Mouse (Mus musculus) forebrain, embryonic 10.5 days (tissue): ENCODE data around the gene Tradd. TPM values are rescaled to one million over a fixed set of nuclear protein-coding genes. Genes with fewer than 3 reads are reported as not detected.

Experiments
- DNase-seq: peaks from one replicate; pipeline ENCODE4 v3.0.0-alpha.2; 2017; ENCODE audit warnings: low spot score; ENCODE audit errors: extremely low spot score
- H3K27ac ChIP-seq: fragments of 300-500 bp; sonication (generic); 2 replicates; pipeline ENCODE4 v1.5.1; 2016; ENCODE audit warnings: mild to moderate bottlenecking
- H3K27me3 ChIP-seq: fragments of 300-500 bp; sonication (generic); 2 replicates; pipeline ENCODE4 v1.6.1; 2016; ENCODE audit warnings: mild to moderate bottlenecking; ENCODE audit not compliant: poor library complexity, severe bottlenecking
- H3K36me3 ChIP-seq: fragments of 300-500 bp; sonication (generic); replicated peaks from 2 replicates; pipeline ENCODE4 v1.6.1; 2016; ENCODE audit warnings: mild to moderate bottlenecking, moderate library complexity
- H3K4me1 ChIP-seq: fragments of 300-500 bp; sonication (generic); 2 replicates; pipeline ENCODE4 v1.6.1; 2016
- H3K4me3 ChIP-seq: fragments of 300-500 bp; sonication (generic); 2 replicates; pipeline ENCODE4 v1.5.1; 2016; ENCODE audit warnings: mild to moderate bottlenecking, moderate library complexity
- H3K9me3 ChIP-seq: fragments of 300-500 bp; sonication (generic); 2 replicates; pipeline ENCODE4 v1.6.1; 2016; ENCODE audit warnings: mild to moderate bottlenecking, moderate library complexity
- WGBS: fragments of 180-500 bp; shearing (Covaris S2); methylation state at CpG from one replicate; pipeline ENCODE4 v1.1.7; 2016; 5-methylcytosine and 5-hydroxymethylcytosine counted together
- polyA plus RNA-seq: library from polyadenylated mRNA; unstranded; fragments of >200 nt; fragmentation: Nextera tagmentation; extraction: Ambion mirVana; gene quantifications from 2 replicates; pipeline ENCODE4 v1.2.1, GENCODE M21; 2016

Tradd gene
- polyA plus RNA-seq, 1 experiment from 2014 or later: 13.9 TPM

GRCm38 (mm10) chr8:105304325-105305210, 40.2 kb upstream of the Tradd start:
- no peak overlapping the region for H3K27ac ChIP-seq
- no peaks in the 10 kb centered on the region for H3K9me3 ChIP-seq
- DNase-seq: no peak
- peaks cover 23% of the 10 kb centered on the region for H3K4me1 ChIP-seq
- no peak overlapping the region for H3K4me3 ChIP-seq
- H3K36me3 ChIP-seq: peaks cover 91% of the 10 kb centered on the region
- no peaks in the 10 kb centered on the region for H3K27me3 ChIP-seq
- 84% methylated on average over 9 of the region's 9 CpGs for WGBS

GRCm38 (mm10) chr8:105303874-105304273, 39.5 kb upstream of the Tradd start:
- no peaks in the 10 kb centered on the region for H3K9me3 ChIP-seq
- 93% methylated on average over 9 of the region's 9 CpGs for WGBS
- H3K27ac ChIP-seq: no peak overlapping the region
- peaks cover 91% of the 10 kb centered on the region for H3K36me3 ChIP-seq
- no peak for DNase-seq
- no peak overlapping the region for H3K4me3 ChIP-seq
- no peaks in the 10 kb centered on the region for H3K27me3 ChIP-seq
- H3K4me1 ChIP-seq: peaks cover 28% of the 10 kb centered on the region

- WGBS: 88% methylated on average over 8 of the region's 8 CpGs
- Histone ChIP-seq H3K27ac (no peak overlapping the region), H3K4me1 (peaks cover 33% of the 10 kb centered on the region), H3K9me3 (no peaks in the 10 kb centered on the region), H3K27me3 (no peaks in the 10 kb centered on the region), H3K4me3 (no peak overlapping the region), H3K36me3 (peaks cover 91% of the 10 kb centered on the region)
- no peak for DNase-seq
These were observed 39.0 kb upstream of the Tradd start for GRCm38 (mm10) chr8:105303396-105303795.

GRCm38 (mm10) chr8:105299962-105300361, 35.6 kb upstream of the Tradd start:
- Histone ChIP-seq H3K27me3 (no peaks in the 10 kb centered on the region), H3K36me3 (peaks cover 67% of the 10 kb centered on the region), H3K4me3 (no peak overlapping the region), H3K9me3 (no peaks in the 10 kb centered on the region), H3K4me1 (peaks cover 31% of the 10 kb centered on the region), H3K27ac (no peak overlapping the region)
- WGBS: 95% methylated on average over 8 of the region's 8 CpGs
- no peak for DNase-seq

GRCm38 (mm10) chr8:105298351-105299252, 34.2 kb upstream of the Tradd start:
- Histone ChIP-seq H3K27ac (peak overlapping the region; percentile 92), H3K36me3 (peaks cover 54% of the 10 kb centered on the region)

GRCm38 (mm10) chr8:105297511-105298192, 33.2 kb upstream of the Tradd start, which contains the start of gene E2f4:
E2f4 (plus strand) TSS chr8:105297663.
- Histone ChIP-seq H3K4me3 (peak within 1 kb of the TSS; percentile 98), H3K9me3 (no peaks in the 10 kb centered on the region), H3K27me3 (peaks cover 12% of the 10 kb centered on the region), H3K4me1 (peaks cover 26% of the 10 kb centered on the region), H3K27ac (peak within 1 kb of the TSS; percentile 92), H3K36me3 (peaks cover 44% of the 10 kb centered on the region)
- peak; percentile 94 for DNase-seq
- under 1% methylated on average over 58 of the region's 58 CpGs for WGBS

More at GRCm38 (mm10) chr8:105298351-105299252, 34.2 kb upstream of the Tradd start:
- Histone ChIP-seq H3K27me3 (peaks cover 3% of the 10 kb centered on the region), H3K4me3 (peak overlapping the region; percentile 98), H3K9me3 (no peaks in the 10 kb centered on the region), H3K4me1 (peaks cover 23% of the 10 kb centered on the region)
- DNase-seq: no peak
- WGBS: 70% methylated on average over 18 of the region's 18 CpGs

- Histone ChIP-seq H3K27me3 (peaks cover 17% of the 10 kb centered on the region), H3K36me3 (peaks cover 28% of the 10 kb centered on the region), H3K4me3 (peak within 1 kb of the TSS; percentile 98), H3K4me1 (peaks cover 26% of the 10 kb centered on the region), H3K9me3 (no peaks in the 10 kb centered on the region), H3K27ac (peak within 1 kb of the TSS; percentile 92; the same call in 1 of the 2 replicates)
- no peak for DNase-seq
- WGBS: 78% methylated on average over 11 of the region's 11 CpGs
These were observed 31.6 kb upstream of the Tradd start, which contains the start of gene Exoc3l for GRCm38 (mm10) chr8:105295895-105296573. Exoc3l (minus strand) TSS chr8:105296101.

GRCm38 (mm10) chr8:105295256-105295655, 30.8 kb upstream of the Tradd start:
- H3K4me1 ChIP-seq: peaks cover 34% of the 10 kb centered on the region

GRCm38 (mm10) chr8:105294776-105295175, 30.4 kb upstream of the Tradd start:
- peaks cover 15% of the 10 kb centered on the region for H3K36me3 ChIP-seq
- WGBS: 68% methylated on average over 9 of the region's 9 CpGs
- H3K9me3 ChIP-seq: no peaks in the 10 kb centered on the region
- DNase-seq: no peak
- peaks cover 30% of the 10 kb centered on the region for H3K27me3 ChIP-seq
- peak overlapping the region; percentile 29; the same call in 1 of the 2 replicates for H3K4me3 ChIP-seq
- H3K4me1 ChIP-seq: peaks cover 39% of the 10 kb centered on the region
- no peak overlapping the region for H3K27ac ChIP-seq

More at GRCm38 (mm10) chr8:105295256-105295655, 30.8 kb upstream of the Tradd start:
- Histone ChIP-seq H3K9me3 (no peaks in the 10 kb centered on the region), H3K36me3 (peaks cover 20% of the 10 kb centered on the region), H3K27ac (no peak overlapping the region), H3K4me3 (peak overlapping the region; percentile 29), H3K27me3 (peaks cover 25% of the 10 kb centered on the region)
- no peak for DNase-seq
- WGBS: 70% methylated on average over 11 of the region's 11 CpGs

- 72% methylated on average over 19 of the region's 19 CpGs for WGBS
- DNase-seq: no peak
- no peak overlapping the region for H3K27ac ChIP-seq
These were observed 29.0 kb upstream of the Tradd start for GRCm38 (mm10) chr8:105293405-105293804.

GRCm38 (mm10) chr8:105292471-105292870, 28.1 kb upstream of the Tradd start:
- WGBS: 89% methylated on average over 7 of the region's 7 CpGs

More at GRCm38 (mm10) chr8:105293405-105293804, 29.0 kb upstream of the Tradd start:
- Histone ChIP-seq H3K36me3 (peaks cover 2% of the 10 kb centered on the region), H3K9me3 (no peaks in the 10 kb centered on the region), H3K4me3 (no peak overlapping the region), H3K4me1 (peaks cover 42% of the 10 kb centered on the region), H3K27me3 (peaks cover 34% of the 10 kb centered on the region)

More at GRCm38 (mm10) chr8:105292471-105292870, 28.1 kb upstream of the Tradd start:
- H3K27ac ChIP-seq: no peak overlapping the region
- peaks cover 34% of the 10 kb centered on the region for H3K27me3 ChIP-seq
- peaks cover 43% of the 10 kb centered on the region for H3K4me1 ChIP-seq
- H3K4me3 ChIP-seq: no peak overlapping the region
- no peak for DNase-seq
- no peaks in the 10 kb centered on the region for H3K36me3 ChIP-seq
- H3K9me3 ChIP-seq: no peaks in the 10 kb centered on the region
